Mouse (Mus musculus): ENCODE measurements around the gene Plcxd2. TPM values are rescaled to one million over a fixed set of nuclear protein-coding genes. Genes with fewer than 3 reads are reported as not detected.

The Plcxd2 gene
- polyA plus RNA-seq, 1 experiment from 2014 or later, result 0.78 TPM

GRCm38 (mm10) chr16:45930308-45930707 is 79.7 kb downstream of the Plcxd2 start:
- H3K4me3 ChIP-seq (ENCODE audit: low read depth, low read length), result no peak overlapping the region
- no peaks in the 10 kb centered on the region for H3K36me3 ChIP-seq (ENCODE audit: insufficient read depth)
- H3K9me3 ChIP-seq (ENCODE audit: low read depth, low read length), result no peaks in the 10 kb centered on the region
- H3K27me3 ChIP-seq (ENCODE audit: insufficient read depth, low read length), result no peaks in the 10 kb centered on the region
- H3K4me1 ChIP-seq (ENCODE audit: insufficient read depth), result peaks cover 15% of the 10 kb centered on the region
- TF ChIP-seq CTCF (IDR thresholded peaks at IDR 0.05; ENCODE audit: low read depth), result no peak
- 52% methylated on average over 3 of the region's 3 CpGs for WGBS
- no peak overlapping the region for H3K4me2 ChIP-seq
- H3K9ac ChIP-seq, result no peak overlapping the region
- no peak overlapping the region for H3K27ac ChIP-seq (ENCODE audit: low read depth)
- ATAC-seq (ENCODE audit: insufficient read depth), result no peak
- no peak for DNase-seq

GRCm38 (mm10) chr16:45928090-45928489 is 81.9 kb downstream of the Plcxd2 start:
- H3K36me3 ChIP-seq (ENCODE audit: insufficient read depth), result no peaks in the 10 kb centered on the region
- no peaks in the 10 kb centered on the region for H3K27me3 ChIP-seq (ENCODE audit: insufficient read depth, low read length)
- ATAC-seq (ENCODE audit: insufficient read depth), result no peak; the same call in 1 of the 2 replicates
- H3K4me2 ChIP-seq, result 0 out of 2 replicates have a peak overlapping the region, but pooled peaks have one; percentile 12
- peak overlapping the region; percentile 46; the same call in 1 of the 2 replicates for H3K27ac ChIP-seq (ENCODE audit: low read depth)
- no peaks in the 10 kb centered on the region for H3K9me3 ChIP-seq (ENCODE audit: low read depth, low read length)
- no peak for DNase-seq
- 30% methylated on average over 4 of the region's 4 CpGs for WGBS
- H3K4me3 ChIP-seq (ENCODE audit: low read depth, low read length), result no peak overlapping the region
- H3K9ac ChIP-seq, result no peak overlapping the region
- TF ChIP-seq CTCF (IDR thresholded peaks at IDR 0.05; ENCODE audit: low read depth), result no peak
- peaks cover 22% of the 10 kb centered on the region for H3K4me1 ChIP-seq (ENCODE audit: insufficient read depth)

GRCm38 (mm10) chr16:45927601-45928000 is 82.4 kb downstream of the Plcxd2 start:
- WGBS, result 5% methylated on average over 3 of the region's 3 CpGs
- Histone ChIP-seq H3K9ac (no peak overlapping the region), H3K27ac (ENCODE audit: low read depth) (peak overlapping the region; percentile 46; the same call in 1 of the 2 replicates), H3K4me3 (ENCODE audit: low read depth, low read length) (no peak overlapping the region), H3K4me2 (0 out of 2 replicates have a peak overlapping the region, but pooled peaks have one; percentile 12), H3K27me3 (ENCODE audit: insufficient read depth, low read length) (no peaks in the 10 kb centered on the region), H3K4me1 (ENCODE audit: insufficient read depth) (peaks cover 26% of the 10 kb centered on the region), H3K36me3 (ENCODE audit: insufficient read depth) (no peaks in the 10 kb centered on the region), H3K9me3 (ENCODE audit: low read depth, low read length) (no peaks in the 10 kb centered on the region)
- TF ChIP-seq CTCF (IDR thresholded peaks at IDR 0.05; ENCODE audit: low read depth), result no peak
- DNase-seq (peak; percentile 78), ATAC-seq (ENCODE audit: insufficient read depth) (peak; percentile 80)

- H3K4me3 ChIP-seq (ENCODE audit: low read depth, low read length), result no peak overlapping the region
- no peak for TF ChIP-seq CTCF (IDR thresholded peaks at IDR 0.05; ENCODE audit: low read depth)
- peaks cover 31% of the 10 kb centered on the region for H3K4me1 ChIP-seq (ENCODE audit: insufficient read depth)
- H3K4me2 ChIP-seq, result no peak overlapping the region
- H3K9ac ChIP-seq, result no peak overlapping the region
- DNase-seq, result no peak
- H3K27ac ChIP-seq (ENCODE audit: low read depth), result peak overlapping the region; percentile 4; the same call in 1 of the 2 replicates
- ATAC-seq (ENCODE audit: insufficient read depth), result no peak
- no peaks in the 10 kb centered on the region for H3K36me3 ChIP-seq (ENCODE audit: insufficient read depth)
- H3K27me3 ChIP-seq (ENCODE audit: insufficient read depth, low read length), result no peaks in the 10 kb centered on the region
- WGBS, result 86% methylated on average over 5 of the region's 5 CpGs
- no peaks in the 10 kb centered on the region for H3K9me3 ChIP-seq (ENCODE audit: low read depth, low read length)
Measured at GRCm38 (mm10) chr16:45926875-45927274, 83.1 kb downstream of the Plcxd2 start.

DNA sequence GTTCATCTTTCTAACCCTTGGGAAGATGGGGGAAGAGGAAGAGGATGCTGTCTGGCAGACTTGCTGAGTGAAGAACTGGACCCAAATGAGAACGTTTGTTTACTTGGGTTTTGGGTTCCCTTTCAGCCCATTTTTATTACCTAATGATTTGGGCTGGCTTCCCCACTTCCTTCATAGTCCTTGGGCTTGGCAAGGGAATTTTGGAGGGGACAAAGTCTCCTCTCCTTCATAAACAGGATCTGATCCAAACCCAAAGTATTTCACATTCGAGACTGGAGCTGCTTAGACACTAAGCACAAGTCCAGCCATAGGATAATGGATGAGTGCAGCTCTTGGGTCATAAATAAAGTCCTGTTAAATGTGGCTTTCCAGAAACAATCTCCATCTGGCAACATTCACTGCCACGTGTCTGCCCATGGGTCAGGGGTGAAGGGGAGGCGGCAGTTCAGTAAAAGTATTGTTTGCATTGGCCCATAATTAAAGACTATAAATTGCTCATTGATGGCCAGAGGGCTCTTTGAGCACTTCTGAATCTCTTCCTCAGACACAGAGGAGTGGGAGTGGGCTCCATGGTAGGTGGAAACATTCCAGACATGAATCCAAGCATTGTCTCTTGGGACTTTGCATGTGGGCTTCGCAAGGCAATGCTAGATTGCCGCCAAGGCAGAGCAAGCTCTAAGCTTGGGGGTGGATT is 86.1 kb downstream of the Plcxd2 start:
- 0 out of 2 replicates have a peak overlapping the region, but pooled peaks have one; percentile 1 for H3K27ac ChIP-seq (ENCODE audit: low read depth)
- 47% methylated on average over 6 of the region's 6 CpGs for whole genome bisulfite sequencing
- H3K36me3 ChIP-seq (ENCODE audit: insufficient read depth), result no peaks in the 10 kb centered on the region
- TF ChIP-seq CTCF (IDR thresholded peaks at IDR 0.05; ENCODE audit: low read depth), result no peak
- H3K4me1 ChIP-seq (ENCODE audit: insufficient read depth), result peaks cover 36% of the 10 kb centered on the region
- no peak overlapping the region for H3K9ac ChIP-seq
- DNase-seq, result peak; percentile 47
- H3K9me3 ChIP-seq (ENCODE audit: low read depth, low read length), result no peaks in the 10 kb centered on the region
- no peaks in the 10 kb centered on the region for H3K27me3 ChIP-seq (ENCODE audit: insufficient read depth, low read length)
- ATAC-seq (ENCODE audit: insufficient read depth), result no peak; the same call in 1 of the 2 replicates
- no peak overlapping the region for H3K4me3 ChIP-seq (ENCODE audit: low read depth, low read length)
- H3K4me2 ChIP-seq, result no peak overlapping the region

GRCm38 (mm10) chr16:45922546-45923229 is 87.3 kb downstream of the Plcxd2 start:
- no peaks in the 10 kb centered on the region for H3K9me3 ChIP-seq (ENCODE audit: low read depth, low read length)
- no peaks in the 10 kb centered on the region for H3K27me3 ChIP-seq (ENCODE audit: insufficient read depth, low read length)
- no peak overlapping the region; the same call in 1 of the 2 replicates for H3K27ac ChIP-seq (ENCODE audit: low read depth)
- no peak overlapping the region for H3K4me3 ChIP-seq (ENCODE audit: low read depth, low read length)
- ATAC-seq (ENCODE audit: insufficient read depth) (no peak), DNase-seq (peak; percentile 77)
- H3K4me1 ChIP-seq (ENCODE audit: insufficient read depth), result peaks cover 31% of the 10 kb centered on the region
- H3K36me3 ChIP-seq (ENCODE audit: insufficient read depth), result no peaks in the 10 kb centered on the region
- H3K4me2 ChIP-seq, result no peak overlapping the region
- 62% methylated on average over 8 of the region's 8 CpGs for WGBS
- no peak overlapping the region for H3K9ac ChIP-seq
- TF ChIP-seq CTCF (IDR thresholded peaks at IDR 0.05; ENCODE audit: low read depth), result no peak

DNA sequence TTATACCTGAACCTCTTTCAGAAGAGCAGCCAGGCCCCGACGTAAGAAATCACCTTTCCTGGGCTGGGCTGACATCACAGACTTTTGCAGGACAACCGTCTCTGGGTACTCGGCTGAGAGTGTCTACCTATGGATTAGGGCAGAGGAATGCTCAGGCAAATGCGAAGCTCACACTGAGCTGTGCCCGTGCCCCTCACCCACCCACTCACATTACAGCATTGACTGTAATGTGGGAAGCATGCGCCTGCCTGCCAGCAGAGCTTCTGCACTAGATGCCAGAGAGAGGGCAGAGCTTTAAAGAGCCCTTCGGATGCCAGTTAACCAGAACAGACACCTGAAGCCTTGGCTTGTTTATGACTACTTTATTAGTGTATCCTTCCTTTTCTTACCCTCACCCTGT is 90.4 kb downstream of the Plcxd2 start:
- Histone ChIP-seq H3K9me3 (ENCODE audit: low read depth, low read length) (no peaks in the 10 kb centered on the region), H3K27ac (ENCODE audit: low read depth) (no peak overlapping the region), H3K27me3 (ENCODE audit: insufficient read depth, low read length) (no peaks in the 10 kb centered on the region), H3K4me1 (ENCODE audit: insufficient read depth) (peaks cover 21% of the 10 kb centered on the region), H3K36me3 (ENCODE audit: insufficient read depth) (no peaks in the 10 kb centered on the region), H3K4me3 (ENCODE audit: low read depth, low read length) (no peak overlapping the region), H3K4me2 (no peak overlapping the region), H3K9ac (no peak overlapping the region)
- no peak for ATAC-seq (ENCODE audit: insufficient read depth)
- DNase-seq, result no peak
- WGBS, result 54% methylated on average over 8 of the region's 8 CpGs
- TF ChIP-seq CTCF (IDR thresholded peaks at IDR 0.05; ENCODE audit: low read depth), result no peak

Other genes starting within 250 kb of the Plcxd2 start
- 47.3 and 48.0 TPM in 2 replicates for gene Phldb2, start 56.6 kb downstream of the Plcxd2 start, polyA plus RNA-seq (2014; fragmentation: Nextera tagmentation; extraction: Ambion mirVana)
- 0.08 TPM in 1 of 2 replicates, not detected in the other for gene Cd96, start 110.0 kb upstream of the Plcxd2 start, polyA plus RNA-seq (2014; fragmentation: Nextera tagmentation; extraction: Ambion mirVana)
- 4.4 and 5.6 TPM in 2 replicates for gene Gm4737, start 144.9 kb upstream of the Plcxd2 start, polyA plus RNA-seq (2014; fragmentation: Nextera tagmentation; extraction: Ambion mirVana)